Mouse (Mus musculus) brown adipose tissue, adult 24 weeks (tissue): ENCODE results near the gene Uchl4. TPM values are rescaled to one million over a fixed set of nuclear protein-coding genes. Genes with fewer than 3 reads are reported as not detected.
"Not testable (repeated sequence)": the region's sequence is repeated elsewhere in the genome, so short reads cannot be mapped to it uniquely, and the experiment has no call there.

Source experiments
- H3K27ac ChIP-seq: fragments of 200-500 bp; replicated peaks from 2 replicates; pipeline ENCODE4 v1.5.1; 2012; ENCODE audit warnings: low read depth, mild to moderate bottlenecking, low read length
- H3K4me1 ChIP-seq: fragments of 200-500 bp; 2 replicates; pipeline ENCODE4 v1.6.1; 2012; ENCODE audit warnings: low read length, mixed read lengths; ENCODE audit not compliant: control insufficient read depth, insufficient read depth, insufficient read length
- H3K4me3 ChIP-seq: fragments of 200-500 bp; 2 replicates; pipeline ENCODE4 v1.5.1; 2012; ENCODE audit warnings: low read depth, mild to moderate bottlenecking, low read length, moderate library complexity; ENCODE audit not compliant: insufficient read depth
- polyA plus RNA-seq: library from polyadenylated mRNA; stranded (reverse); fragments of >200 nt; gene quantifications from 2 replicates; pipeline ENCODE4 v1.2.4, GENCODE M21; 2012; ENCODE audit not compliant: missing spikeins, insufficient read depth, insufficient read length

Uchl4 gene
- polyA plus RNA-seq, 1 experiment = 7.9 TPM

- H3K4me3 ChIP-seq = no peak overlapping the region
- H3K27ac ChIP-seq = no peak overlapping the region
- peaks cover 6% of the 10 kb centered on the region for H3K4me1 ChIP-seq
Observed at GRCm38 (mm10) chr9:64249371-64249770, 14.4 kb downstream of the Uchl4 start.

- peaks cover 6% of the 10 kb centered on the region for H3K4me1 ChIP-seq
- no peak overlapping the region; the same call in 1 of the 2 replicates for H3K27ac ChIP-seq
- H3K4me3 ChIP-seq = no peak overlapping the region
Observed at GRCm38 (mm10) chr9:64250111-64250730, 15.2 kb downstream of the Uchl4 start.

GRCm38 (mm10) chr9:64252591-64253020 is 17.6 kb downstream of the Uchl4 start:
- peaks cover 6% of the 10 kb centered on the region for H3K4me1 ChIP-seq
- H3K27ac ChIP-seq = peak overlapping the region; percentile 75
- peak overlapping the region; percentile 81 for H3K4me3 ChIP-seq

DNA sequence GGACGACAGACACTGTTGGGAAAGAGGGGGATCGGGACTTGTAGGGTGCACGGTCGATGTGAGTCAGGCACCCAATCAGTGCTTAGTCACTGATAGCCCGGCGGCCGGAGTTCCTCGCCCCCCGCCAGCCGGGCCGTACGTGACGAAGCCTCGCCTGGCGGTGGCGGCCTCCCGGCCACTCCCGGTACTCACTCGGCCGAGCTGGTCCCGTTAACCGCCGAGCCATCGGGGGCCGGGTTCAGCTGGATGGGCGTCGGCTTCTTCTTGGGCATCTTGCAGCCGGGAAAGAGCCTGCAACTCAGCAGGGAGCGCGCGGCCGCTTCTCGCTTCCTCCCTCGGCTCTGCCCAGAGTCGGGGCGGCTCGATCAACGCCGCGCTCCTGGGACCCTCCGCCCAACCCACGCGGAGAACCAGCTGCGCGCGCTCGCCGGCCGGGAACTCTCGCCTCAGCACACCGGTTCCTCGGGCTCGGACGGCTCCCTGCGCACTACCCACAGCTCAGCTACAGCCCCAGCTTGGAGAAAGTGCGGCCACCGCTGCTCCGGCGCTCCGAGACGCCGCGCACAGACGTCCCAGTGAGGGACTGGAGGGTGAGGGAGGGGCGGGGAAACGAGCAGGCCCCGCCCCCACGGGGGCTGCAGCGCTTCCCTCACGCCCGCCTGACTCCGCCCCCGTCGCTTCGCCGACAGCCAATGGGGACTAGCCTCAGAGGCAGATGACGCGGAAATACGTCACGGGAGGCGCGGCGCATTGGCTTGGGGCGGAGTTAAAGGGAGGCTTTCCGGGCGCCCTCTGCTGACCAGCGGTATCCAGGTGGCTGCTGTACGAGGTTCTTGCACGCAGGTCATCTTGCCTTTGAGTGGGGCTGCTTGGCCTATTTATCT is 18.3 kb downstream of the Uchl4 start, which contains the start of gene Map2k1:
Gene Map2k1, minus strand, starts transcription at position 611 of the 884 bp plus-strand sequence.
- Histone ChIP-seq H3K27ac (peak within 1 kb of the TSS; percentile 75), H3K4me1 (peaks cover 6% of the 10 kb centered on the region), H3K4me3 (peak within 1 kb of the TSS; percentile 81)

DNA sequence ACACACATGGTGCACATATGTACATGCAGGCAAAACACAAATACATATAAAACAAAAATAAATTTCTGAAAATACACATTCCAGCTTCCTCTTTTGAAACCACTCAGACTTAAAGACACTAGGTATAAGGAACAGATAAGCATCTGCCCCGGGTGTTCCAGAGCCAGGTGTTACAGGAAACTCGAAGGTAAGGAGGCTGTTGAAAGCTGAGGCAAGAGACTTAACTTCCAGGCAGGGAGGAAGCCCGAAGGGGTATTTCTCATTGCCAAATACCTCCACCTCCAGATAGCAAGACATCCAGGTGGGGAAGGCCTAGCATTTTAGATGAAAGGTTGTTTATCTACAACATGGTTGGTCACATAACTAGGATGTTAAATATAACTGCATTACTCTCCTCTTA is 20.4 kb downstream of the Uchl4 start:
- H3K27ac ChIP-seq = no peak overlapping the region
- peaks cover 2% of the 10 kb centered on the region; the same call in 1 of the 2 replicates for H3K4me1 ChIP-seq
- no peak overlapping the region for H3K4me3 ChIP-seq

DNA sequence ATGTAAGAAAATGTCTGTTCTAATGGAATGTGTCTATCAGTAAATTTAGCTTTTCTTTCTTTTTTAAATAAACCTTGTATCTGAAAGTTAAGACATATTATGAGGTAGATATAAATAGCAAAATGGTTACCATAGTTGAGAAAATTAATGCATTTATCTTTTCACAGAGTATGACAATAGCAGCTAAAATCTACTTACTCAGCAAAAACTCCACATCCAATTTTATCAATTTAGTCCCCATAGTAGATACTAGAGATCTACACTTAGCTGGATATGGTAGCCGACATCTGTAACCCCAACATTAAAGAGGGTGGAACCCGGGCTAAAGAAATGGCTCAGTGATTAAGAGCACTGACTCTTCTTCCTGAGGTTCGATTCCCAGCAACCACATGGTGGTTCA is 21.2 kb downstream of the Uchl4 start:
- Histone ChIP-seq H3K4me3 (no peak overlapping the region), H3K27ac (no peak overlapping the region), H3K4me1 (peaks cover 2% of the 10 kb centered on the region; the same call in 1 of the 2 replicates)

DNA sequence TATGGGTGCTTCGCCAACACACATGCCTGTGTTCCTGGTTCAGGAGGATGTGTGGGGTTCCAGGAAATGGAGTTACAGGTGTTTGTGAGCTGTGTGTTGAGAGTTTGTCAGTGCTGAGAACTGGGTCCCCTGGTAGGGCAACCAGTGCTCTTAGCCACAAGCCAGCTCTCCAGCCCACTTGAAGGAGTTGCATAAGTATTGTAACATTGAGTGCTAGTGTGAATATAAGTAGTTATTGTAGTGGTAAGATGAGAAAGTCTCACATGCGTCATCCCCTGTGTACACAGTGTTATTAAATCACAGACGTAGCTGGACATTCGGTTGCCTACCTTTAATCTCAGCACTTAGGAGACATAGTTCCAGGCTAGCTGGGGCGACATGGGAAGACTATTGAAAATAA is 24.9 kb downstream of the Uchl4 start:
- no peak overlapping the region for H3K27ac ChIP-seq
- H3K4me3 ChIP-seq = no peak overlapping the region
- no peaks in the 10 kb centered on the region for H3K4me1 ChIP-seq

DNA sequence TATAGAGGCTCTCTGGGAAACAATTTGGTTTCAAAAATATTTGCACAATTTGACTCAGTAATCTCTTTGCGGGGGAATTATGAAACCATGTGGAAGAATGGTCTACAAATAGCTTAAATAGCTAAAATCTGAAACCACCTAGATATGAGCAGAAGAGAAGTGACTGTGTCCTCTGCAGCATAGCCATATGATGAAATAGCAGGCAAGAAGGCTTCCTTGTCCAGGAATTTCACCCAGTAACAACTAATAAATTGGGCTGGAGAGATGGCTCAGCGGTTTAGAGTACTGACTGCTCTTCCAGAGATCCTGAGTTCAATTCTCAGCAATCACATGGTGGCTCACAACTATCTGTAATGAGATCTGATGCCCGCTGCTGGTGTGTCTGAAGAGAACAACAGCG is 26.0 kb downstream of the Uchl4 start:
- Histone ChIP-seq H3K4me1 (no peaks in the 10 kb centered on the region), H3K4me3 (no peak overlapping the region), H3K27ac (no peak overlapping the region)

DNA sequence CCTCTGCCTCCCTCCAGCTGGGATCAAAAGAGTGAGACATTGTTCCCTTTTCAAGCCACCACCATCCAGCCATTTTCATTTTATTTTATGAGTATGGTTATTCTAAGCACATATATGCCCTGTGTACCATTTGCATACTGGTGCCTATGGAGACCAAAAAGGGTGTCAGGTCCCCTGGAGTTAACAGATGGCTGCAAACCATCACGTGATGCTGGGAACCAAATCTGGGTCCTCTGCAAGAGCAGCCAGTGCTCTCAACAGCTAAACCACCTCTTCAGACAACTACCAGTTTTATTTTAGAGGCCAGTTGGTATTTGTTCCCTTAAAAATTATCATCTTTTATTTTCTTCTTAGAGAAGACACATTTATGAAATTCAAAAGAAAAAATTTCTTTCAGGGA is 29.8 kb downstream of the Uchl4 start:
- Histone ChIP-seq H3K4me3 (no peak overlapping the region), H3K4me1 (no peaks in the 10 kb centered on the region), H3K27ac (no peak overlapping the region)

GRCm38 (mm10) chr9:64267231-64267630 is 32.2 kb downstream of the Uchl4 start:
- no peaks in the 10 kb centered on the region for H3K4me1 ChIP-seq
- no peak overlapping the region for H3K27ac ChIP-seq
- H3K4me3 ChIP-seq = no peak overlapping the region

- Histone ChIP-seq H3K27ac (no peak overlapping the region), H3K4me1 (no peaks in the 10 kb centered on the region), H3K4me3 (no peak overlapping the region)
Observed at GRCm38 (mm10) chr9:64268196-64268595, 33.2 kb downstream of the Uchl4 start.

GRCm38 (mm10) chr9:64268836-64269235 is 33.8 kb downstream of the Uchl4 start:
- not testable (repeated sequence) for H3K4me1 ChIP-seq, H3K4me3 ChIP-seq, H3K27ac ChIP-seq

- no peak overlapping the region for H3K27ac ChIP-seq
- H3K4me1 ChIP-seq = no peaks in the 10 kb centered on the region
- no peak overlapping the region for H3K4me3 ChIP-seq
Observed at GRCm38 (mm10) chr9:64271249-64271648, 36.2 kb downstream of the Uchl4 start.

DNA sequence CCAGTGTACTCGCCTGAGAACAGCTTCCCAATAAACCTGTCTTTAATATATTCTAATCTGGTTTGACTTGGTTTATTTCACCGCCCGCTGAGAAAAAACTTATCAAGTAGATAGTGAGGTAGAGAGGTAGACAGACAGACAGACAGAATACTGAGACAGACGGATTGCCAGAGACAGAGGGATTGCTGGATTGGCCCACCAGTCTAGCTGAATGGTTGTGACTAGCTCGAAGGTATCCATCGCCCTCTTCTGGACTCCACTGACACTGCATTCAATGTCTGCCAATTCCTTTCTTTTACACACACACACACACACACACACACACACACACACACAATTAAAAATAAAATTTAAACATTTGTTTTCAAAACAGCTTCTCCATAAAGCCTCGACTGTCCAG is 37.6 kb downstream of the Uchl4 start:
- no peak overlapping the region for H3K27ac ChIP-seq
- no peak overlapping the region for H3K4me3 ChIP-seq
- H3K4me1 ChIP-seq = no peaks in the 10 kb centered on the region

DNA sequence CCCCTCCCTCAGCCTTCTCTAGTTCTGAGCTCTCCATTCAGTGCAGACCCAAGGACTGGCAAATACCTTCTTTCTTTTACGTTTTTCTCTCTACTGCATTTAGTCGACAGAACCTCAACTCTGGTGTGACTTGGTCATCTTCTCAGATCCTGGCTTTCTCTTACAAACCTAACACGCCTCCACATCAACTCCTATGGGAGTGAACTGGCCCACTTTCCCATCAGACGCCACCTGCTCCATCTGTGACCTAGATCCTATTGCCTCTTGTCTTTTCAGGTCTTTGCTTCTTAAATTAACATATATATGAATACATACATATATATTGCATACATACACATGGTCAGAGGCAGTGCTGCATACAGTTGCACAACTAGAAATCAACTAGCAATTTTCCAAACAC is 38.8 kb downstream of the Uchl4 start:
- H3K4me1 ChIP-seq = no peaks in the 10 kb centered on the region
- no peak overlapping the region for H3K4me3 ChIP-seq
- no peak overlapping the region for H3K27ac ChIP-seq

DNA sequence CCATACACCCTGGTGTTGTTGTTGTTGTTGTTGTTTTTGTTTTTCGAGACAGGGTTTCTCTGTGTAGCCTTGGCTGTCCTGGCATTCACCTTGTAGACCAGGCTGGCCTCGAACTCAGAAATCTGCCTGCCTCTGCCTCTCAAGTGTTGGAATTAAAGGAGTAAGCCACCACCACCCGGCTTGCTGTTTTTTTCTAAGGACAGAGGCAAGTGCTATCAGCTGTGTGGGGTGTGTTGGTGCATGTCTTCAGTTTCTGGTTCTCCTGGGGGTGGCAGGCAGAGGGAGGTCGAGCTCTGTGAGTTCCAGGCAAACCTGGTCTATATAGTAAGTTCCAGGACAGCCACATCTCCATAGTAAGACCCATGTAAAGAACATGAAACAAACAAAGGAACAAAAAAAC is 39.3 kb downstream of the Uchl4 start:
- Histone ChIP-seq H3K4me1 (no peaks in the 10 kb centered on the region), H3K4me3 (no peak overlapping the region), H3K27ac (no peak overlapping the region)
